Mouse (Mus musculus) T-helper 1 cell (primary cell): Measurements from ENCODE around the gene Folr2.

ENCODE experiments used
- in situ Hi-C: fragments of 300-600 bp; cut with MboI, MseI; formaldehyde crosslinking; loops from one replicate; pipeline ENCODE4 v1.15.1; 2025; ENCODE audit warnings: high pct_unique_total_duplicates

Gene Folr2

DNA sequence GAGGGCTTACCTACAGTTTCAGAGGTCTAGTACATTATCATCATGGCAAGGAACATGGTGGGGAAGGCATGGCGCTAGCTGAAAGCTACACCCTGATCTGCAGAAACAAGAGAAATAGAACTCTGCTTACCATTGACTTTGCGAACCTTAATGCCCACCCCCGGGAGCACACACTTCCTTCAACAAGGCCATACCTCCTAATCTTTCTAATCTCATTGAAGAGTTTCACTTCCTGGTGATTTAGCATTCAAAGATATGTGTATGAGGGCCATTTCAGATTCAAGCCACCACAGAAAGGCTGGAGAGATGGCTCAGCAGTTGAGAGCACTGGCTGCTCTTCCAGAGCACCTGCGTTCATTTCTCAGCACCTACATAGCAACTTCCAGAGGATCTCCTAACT is at the start of gene Folr2:
TSS of gene Folr2 (minus strand) at position 101 of the 400 bp plus-strand sequence.
- in situ Hi-C loops: no loop called here

GRCm38 (mm10) chr7:101906696-101907095 is 49.7 kb upstream of the Folr2 start:
- in situ Hi-C loops: no loop called here

- in situ Hi-C loops: no loop called here
Measured at GRCm38 (mm10) chr7:101906287-101906681, 49.3 kb upstream of the Folr2 start, which contains the start of gene Tomt. Tomt (minus strand) TSS chr7:101906359.

GRCm38 (mm10) chr7:101905561-101906286 is 48.7 kb upstream of the Folr2 start, which contains the start of gene Lamtor1:
Lamtor1 (plus strand) TSS chr7:101905904.
- in situ Hi-C loops: no loop called here

DNA sequence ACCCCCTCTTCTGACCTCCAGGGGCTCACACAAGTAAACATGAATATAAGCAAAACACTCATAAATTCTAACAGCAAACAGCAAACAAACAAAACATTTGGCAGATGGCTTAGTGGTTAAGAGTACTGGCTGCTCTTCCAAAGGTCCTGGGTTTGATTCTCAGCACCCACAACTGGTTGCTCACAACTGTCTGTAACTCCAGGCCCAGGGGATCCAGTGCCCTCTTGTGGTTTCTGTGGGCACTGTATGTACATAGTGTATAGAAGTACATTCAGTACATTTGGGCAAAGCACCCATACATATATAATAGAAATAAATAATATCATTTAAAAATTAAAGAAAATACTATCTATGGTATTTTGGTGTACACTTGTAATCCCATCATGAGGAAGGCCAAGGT is 45.9 kb upstream of the Folr2 start:
- in situ Hi-C loops: no loop called here

DNA sequence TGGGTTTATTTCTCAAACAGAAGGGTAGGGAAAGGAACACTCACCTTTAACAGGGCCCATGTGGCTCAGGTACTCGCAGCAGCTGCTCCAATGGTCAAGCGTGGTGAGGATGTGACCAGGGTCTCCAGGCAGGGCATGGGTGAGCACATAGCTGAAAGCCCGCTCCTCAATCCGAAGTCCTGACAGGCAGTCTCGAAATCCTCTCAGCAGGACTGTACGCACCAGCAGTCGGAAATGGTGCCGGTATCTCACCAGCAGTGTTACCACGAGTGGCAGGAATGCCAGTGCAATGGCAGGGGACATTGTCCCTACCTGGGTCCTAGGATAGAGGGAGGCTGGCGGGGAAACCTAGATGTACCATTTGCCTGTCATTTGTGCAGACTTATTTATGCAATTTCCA is 45.0 kb upstream of the Folr2 start:
- in situ Hi-C loops: no loop called here

- in situ Hi-C loops: no loop called here
Measured at GRCm38 (mm10) chr7:101900331-101901097, 43.5 kb upstream of the Folr2 start.

GRCm38 (mm10) chr7:101896104-101897066 is 39.4 kb upstream of the Folr2 start:
- in situ Hi-C loops: loop anchor here (5.0 kb wide), 1 partner anchor 36 kb away; the partner anchor contains the start of genes Lrrc51 and Numa1

GRCm38 (mm10) chr7:101895695-101896094 is 38.7 kb upstream of the Folr2 start:
- in situ Hi-C loops: loop anchor here (5.0 kb wide), 1 partner anchor 37 kb away; the partner anchor contains the start of genes Lrrc51 and Numa1

- in situ Hi-C loops: no loop called here
Measured at GRCm38 (mm10) chr7:101888460-101888859, 31.5 kb upstream of the Folr2 start.

- in situ Hi-C loops: no loop called here
Measured at GRCm38 (mm10) chr7:101886274-101886673, 29.3 kb upstream of the Folr2 start.

DNA sequence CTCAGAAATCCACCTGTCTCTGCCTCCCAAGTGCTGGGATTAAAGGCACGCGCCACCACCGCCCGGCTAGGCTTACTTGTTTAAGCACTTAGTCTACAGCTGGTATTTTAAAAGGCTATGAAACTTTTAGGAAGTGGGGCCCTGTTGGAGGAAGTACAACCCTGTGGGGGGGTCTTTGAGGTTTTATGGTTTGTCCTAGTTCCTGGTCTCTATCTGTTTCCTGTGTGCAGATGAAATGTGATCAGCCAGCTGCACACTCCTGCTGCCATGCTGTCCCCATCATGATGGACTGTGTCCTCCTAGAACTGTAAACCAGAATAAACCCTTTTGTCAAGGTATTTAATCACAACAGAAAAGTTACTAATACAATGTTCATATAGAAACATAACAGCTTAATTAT is 27.2 kb upstream of the Folr2 start:
- in situ Hi-C loops: no loop called here

DNA sequence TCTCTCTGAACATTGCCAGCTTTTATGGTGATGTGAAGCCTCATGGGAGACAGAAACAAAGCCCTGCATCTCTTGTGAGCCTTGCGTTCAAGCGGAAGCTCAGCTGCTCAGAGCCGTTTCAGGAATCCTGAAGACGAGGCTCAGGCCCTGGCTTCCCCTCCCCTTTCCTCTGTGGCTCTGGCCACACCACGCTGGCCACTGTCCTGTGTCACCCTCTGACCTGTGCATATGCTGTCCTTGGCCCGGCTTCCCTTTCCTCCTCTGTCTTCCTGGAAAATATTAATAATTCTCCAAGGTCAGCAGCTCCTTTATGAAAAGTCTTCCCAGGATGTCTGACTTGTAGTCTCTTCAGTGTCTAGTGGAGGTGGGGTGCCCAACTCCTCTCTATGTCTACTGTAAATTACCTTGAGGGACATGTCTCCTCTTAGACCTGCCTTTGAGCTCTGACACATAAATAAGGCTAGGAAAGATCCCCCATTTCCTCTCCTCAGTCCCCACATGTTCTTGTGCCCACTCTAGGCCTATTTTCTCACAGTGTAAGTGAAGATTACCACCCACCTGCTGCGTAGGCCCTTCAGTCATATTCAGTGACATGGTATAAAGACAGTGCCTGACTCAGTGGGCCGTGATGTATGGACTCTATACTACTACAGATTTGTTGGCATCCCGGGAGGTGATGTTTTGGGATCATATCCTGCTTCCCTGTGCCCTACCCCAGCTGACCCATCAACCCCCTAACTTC is 25.6 kb upstream of the Folr2 start:
- in situ Hi-C loops: no loop called here

GRCm38 (mm10) chr7:101880855-101881254 is 23.9 kb upstream of the Folr2 start:
- in situ Hi-C loops: no loop called here

DNA sequence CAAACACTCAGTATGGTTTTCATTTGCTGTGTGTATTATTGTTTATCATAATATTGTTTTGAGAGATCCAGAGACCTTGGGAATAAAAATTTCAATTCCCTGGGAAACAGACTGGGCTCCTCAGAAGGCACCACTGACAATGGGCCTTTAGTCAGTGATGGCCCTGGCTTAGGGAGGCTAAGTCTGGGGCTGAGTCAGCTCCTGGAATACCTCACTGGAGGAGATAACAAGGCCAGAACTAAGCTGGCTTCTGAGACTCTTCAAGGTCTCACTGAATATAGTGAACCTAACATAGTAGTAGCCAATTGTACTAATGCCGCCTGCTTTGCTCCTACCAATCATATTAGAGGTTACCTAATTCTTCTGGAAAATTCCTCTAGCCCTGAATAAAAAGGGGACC is 19.0 kb upstream of the Folr2 start:
- in situ Hi-C loops: no loop called here

DNA sequence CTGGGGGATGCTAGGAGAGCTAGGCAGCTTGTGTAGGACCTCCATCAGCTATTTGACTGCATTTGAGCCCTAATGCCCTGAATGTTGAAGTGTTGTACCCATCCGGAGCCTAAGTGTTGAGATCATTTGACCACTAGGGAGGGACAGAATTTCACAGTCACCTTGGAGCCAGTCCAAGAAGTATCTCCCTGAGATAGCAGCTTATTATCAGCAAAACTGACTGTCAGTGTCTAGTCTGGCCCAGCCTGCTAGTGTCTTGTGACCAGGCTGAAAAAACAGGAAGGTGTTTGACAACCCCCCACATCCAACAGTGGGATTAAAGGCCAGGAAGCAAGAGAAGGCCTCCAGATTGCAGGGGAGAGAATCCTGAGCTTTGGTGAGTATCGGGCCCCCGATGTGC is 14.3 kb upstream of the Folr2 start:
- in situ Hi-C loops: no loop called here

DNA sequence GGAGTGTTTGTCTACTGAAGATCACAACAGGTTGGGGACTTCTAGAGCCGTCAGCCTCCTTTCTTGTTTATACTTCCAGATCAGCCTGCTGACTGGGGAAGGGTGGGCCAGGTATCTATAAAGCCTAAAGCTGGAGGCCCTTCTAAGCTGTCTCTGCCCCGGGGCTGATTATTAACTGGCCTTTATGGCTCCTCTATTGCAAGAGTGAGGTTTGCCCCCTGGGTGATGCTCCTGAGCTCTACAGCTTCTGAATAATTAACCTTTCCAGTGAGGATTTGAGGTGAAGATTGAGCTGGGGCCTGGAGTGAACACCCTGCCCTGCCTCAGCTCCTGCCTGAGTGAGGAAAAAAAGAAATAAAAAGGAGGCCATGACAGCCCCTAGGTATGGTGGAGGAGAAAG is 13.6 kb upstream of the Folr2 start, which contains the start of gene Folr1:
TSS of gene Folr1 (minus strand) at position 160 of the 400 bp plus-strand sequence.
- in situ Hi-C loops: no loop called here

DNA sequence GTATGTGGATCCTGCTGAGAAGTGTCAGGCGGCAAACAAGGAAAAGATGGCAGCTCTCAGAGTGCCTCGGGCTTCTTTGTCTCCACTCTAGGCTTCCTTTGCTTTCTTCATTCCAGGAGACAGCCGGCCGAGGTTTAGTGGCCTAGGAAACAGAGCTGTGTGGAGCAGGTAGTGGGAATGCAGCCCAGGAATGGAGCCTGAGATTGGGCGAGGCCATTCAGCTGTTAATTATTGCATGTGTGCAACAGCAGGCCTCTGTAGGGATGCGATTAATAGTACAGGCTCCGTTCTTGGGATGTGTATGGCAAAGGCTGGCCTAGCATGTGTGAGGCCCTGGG is 12.1 kb upstream of the Folr2 start:
- in situ Hi-C loops: no loop called here

DNA sequence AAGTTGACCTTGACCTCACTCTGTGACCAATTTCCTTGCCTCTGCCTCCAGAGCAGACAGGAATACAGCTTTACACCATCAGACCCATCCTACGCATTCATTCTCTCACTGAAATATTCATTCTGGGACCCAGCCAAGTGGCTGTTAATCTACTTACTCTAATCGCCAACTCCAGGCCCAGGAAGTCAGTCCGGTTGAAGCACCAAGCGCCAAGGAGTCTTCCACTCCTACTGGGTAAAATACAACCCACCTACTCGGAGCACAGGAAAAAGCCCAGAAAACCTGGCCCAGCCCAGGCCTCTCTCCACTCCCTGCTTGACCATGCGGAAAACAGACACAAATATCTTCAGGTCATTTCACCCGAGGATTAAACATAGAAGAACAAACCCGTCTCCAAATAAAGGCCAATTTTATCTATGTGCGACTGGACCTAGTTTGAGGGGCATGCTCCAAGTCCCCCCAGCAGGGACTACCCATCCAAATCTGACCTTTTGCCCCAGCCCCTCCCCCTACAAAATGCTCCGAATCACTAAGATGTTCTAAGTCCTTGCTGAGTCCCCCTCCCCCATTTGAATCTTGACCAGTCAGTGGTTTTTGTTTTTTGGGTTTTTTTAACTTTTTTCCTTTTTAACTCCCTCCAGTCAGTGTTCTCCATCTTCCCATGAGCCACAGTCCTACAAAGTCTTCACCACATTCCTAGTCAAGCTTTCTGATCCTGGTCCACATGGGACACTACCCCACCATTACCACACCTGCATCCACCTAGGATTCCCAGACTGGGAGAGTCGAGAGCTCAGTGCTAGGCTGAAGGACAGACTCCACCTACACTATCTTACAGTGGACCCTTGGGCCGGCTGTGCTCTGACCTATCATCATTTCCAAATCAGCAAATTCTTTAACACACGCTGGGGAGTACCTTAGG is 11.5 kb upstream of the Folr2 start:
- in situ Hi-C loops: no loop called here

DNA sequence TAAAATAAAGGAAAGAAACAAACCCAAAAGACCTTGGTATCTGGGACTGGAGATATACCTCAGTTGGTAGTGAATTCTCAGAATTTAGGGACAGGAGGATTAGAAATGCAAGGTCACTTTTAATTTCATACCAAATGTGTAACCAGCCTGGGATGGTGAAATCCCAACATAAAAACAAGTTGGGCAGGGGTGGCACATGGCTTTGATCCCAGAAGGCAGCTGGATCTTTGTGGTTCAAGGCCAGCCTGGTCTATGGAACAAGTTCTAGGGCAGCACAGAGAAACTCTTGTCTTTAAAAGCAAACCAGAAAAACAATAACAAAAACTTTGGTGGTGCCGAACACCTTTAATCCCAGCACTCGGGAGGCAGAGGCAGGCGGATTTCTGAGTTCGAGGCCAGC is 10.5 kb upstream of the Folr2 start:
- in situ Hi-C loops: no loop called here
